Mouse (Mus musculus) kidney, adult 2 months (tissue): Measurements from ENCODE around the gene Chaf1b. TPM values are rescaled to one million over a fixed set of nuclear protein-coding genes. Genes with fewer than 3 reads are reported as not detected.

Experiments
- DNase-seq: peaks from one replicate; pipeline ENCODE4 v3.0.0; 2021
- H3K27ac ChIP-seq: fragments of 200-500 bp; 2 replicates; pipeline ENCODE4 v1.5.1; 2012; ENCODE audit warnings: low read depth, low read length, control low read depth, inconsistent platforms; ENCODE audit not compliant: insufficient read depth
- H3K27me3 ChIP-seq: fragments of 200-500 bp; replicated peaks from 2 replicates; pipeline ENCODE4 v1.6.1; 2012; ENCODE audit warnings: mild to moderate bottlenecking, moderate library complexity, low read length, inconsistent platforms; ENCODE audit not compliant: control insufficient read depth, insufficient read depth
- H3K36me3 ChIP-seq: fragments of 200-500 bp; 2 replicates; pipeline ENCODE4 v1.6.1; 2012; ENCODE audit warnings: mild to moderate bottlenecking, moderate library complexity, low read length, inconsistent platforms; ENCODE audit not compliant: control insufficient read depth, insufficient read depth
- H3K4me1 ChIP-seq: fragments of 200-500 bp; 2 replicates; pipeline ENCODE4 v1.6.1; 2011; ENCODE audit warnings: low read length; ENCODE audit not compliant: control insufficient read depth, insufficient read depth
- H3K4me3 ChIP-seq: fragments of 200-500 bp; 2 replicates; pipeline ENCODE4 v1.5.1; 2011; ENCODE audit warnings: mild to moderate bottlenecking, low read depth, low read length, control low read depth; ENCODE audit not compliant: insufficient read depth
- CTCF ChIP-seq: fragments of 200-500 bp; conservative IDR thresholded peaks from 2 replicates; pipeline ENCODE4 v1.5.1; 2011; ENCODE audit warnings: low read depth, mild to moderate bottlenecking, control low read depth, low read length, moderate library complexity, mixed read lengths; ENCODE audit not compliant: insufficient read depth, insufficient read length
- POLR2A ChIP-seq: fragments of 200-500 bp; IDR thresholded peaks from one replicate; pipeline ENCODE4 v1.6.1; 2011; ENCODE audit warnings: low read depth, low read length, control low read depth
- WGBS: fragments of 180-500 bp; shearing (Covaris S2); methylation state at CpG from one replicate; pipeline ENCODE4 v1.1.7; 2018; 5-methylcytosine and 5-hydroxymethylcytosine counted together
- polyA plus RNA-seq: library from polyadenylated mRNA; depleted of rRNA; stranded (reverse); fragments of >200 nt; gene quantifications from 2 replicates; pipeline ENCODE4 v1.2.3, GENCODE M21; 2012

Chaf1b gene
- polyA plus RNA-seq, 1 experiment, result 2.0 TPM

DNA sequence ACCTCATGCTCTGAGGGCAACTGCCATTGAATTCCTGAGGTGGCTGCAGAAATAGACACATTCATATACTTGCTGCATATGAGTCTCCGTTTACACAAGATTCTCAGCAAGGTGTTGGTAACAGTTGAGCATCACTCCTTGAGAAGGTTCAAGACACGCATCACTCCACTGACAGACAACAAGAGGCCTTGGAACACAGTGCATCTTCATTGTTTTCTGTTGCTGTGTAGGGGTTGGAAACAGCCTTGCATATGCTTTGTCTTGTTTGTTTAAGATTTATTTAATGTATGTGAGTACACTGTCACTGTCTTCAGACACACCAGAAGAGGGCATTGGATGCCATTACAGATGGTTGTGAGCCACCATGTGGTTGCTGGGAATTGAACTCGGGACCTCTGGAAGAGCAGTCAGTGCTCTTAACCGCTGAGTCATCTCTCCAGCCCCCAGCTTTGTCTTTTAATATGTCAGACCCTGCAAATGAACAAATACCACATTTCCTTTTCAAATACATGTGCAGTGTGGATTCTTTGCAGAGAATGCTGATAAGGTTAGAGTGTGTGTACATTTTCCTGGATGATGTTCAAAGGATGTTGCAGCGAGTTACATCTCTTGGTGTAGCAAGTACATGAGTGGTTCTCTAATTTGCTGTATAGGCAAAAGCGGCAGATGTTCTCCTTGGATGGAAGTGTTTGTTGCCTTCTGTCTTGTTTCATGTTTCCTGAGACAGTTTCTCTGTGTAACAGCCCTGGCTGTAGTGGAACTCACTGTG is 5.9 kb upstream of the Chaf1b start:
- WGBS, result 92% methylated on average over 6 of the region's 6 CpGs

DNA sequence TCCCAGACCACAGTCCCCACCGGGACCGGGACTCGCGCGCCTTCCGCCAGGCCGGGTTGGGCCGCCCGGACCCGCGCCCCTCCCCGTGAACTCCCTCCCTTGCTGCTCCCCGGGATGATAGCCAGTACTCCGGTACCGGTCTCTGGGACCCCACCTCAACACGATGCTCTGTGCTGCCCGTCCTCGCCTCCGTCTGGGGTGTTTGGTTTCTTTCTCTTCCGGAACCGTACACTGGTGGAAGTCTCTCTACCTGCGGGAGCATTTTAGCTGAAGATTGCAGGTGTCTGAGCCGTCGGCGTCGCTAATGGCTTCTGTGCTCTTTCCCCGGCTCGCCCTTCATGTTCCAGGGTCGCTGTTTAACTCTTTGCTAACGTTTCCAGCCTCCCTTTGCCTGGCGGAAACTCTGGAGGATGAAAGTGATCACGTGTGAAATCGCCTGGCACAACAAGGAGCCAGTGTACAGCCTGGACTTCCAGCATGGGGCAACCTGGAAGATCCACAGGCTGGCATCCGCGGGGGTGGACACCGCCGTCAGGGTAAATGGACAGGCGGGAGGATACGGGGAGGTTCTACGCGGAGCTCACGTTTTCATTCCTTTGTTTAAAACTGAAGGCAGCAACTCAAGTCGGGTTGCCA is 503 bp downstream of the Chaf1b start:
- no peak overlapping the region for H3K27ac ChIP-seq
- no peak for TF ChIP-seq POLR2A
- TF ChIP-seq CTCF, result no peak
- no peaks in the 10 kb centered on the region for H3K36me3 ChIP-seq
- H3K27me3 ChIP-seq, result no peaks in the 10 kb centered on the region
- no peaks in the 10 kb centered on the region; the same call in 1 of the 2 replicates for H3K4me1 ChIP-seq
- DNase-seq, result peak; percentile 32
- H3K4me3 ChIP-seq, result peak overlapping the region; percentile 65
- WGBS, result under 1% methylated on average over 43 of the region's 43 CpGs

More for the DNA sequence above, 5.9 kb upstream of the Chaf1b start:
- Histone ChIP-seq H3K36me3 (no peaks in the 10 kb centered on the region; the same call in none of the 2 replicates), H3K4me3 (no peak overlapping the region), H3K27me3 (no peaks in the 10 kb centered on the region), H3K4me1 (no peaks in the 10 kb centered on the region), H3K27ac (no peak overlapping the region)
- TF ChIP-seq CTCF, result no peak
- no peak for TF ChIP-seq POLR2A
- no peak for DNase-seq

DNA sequence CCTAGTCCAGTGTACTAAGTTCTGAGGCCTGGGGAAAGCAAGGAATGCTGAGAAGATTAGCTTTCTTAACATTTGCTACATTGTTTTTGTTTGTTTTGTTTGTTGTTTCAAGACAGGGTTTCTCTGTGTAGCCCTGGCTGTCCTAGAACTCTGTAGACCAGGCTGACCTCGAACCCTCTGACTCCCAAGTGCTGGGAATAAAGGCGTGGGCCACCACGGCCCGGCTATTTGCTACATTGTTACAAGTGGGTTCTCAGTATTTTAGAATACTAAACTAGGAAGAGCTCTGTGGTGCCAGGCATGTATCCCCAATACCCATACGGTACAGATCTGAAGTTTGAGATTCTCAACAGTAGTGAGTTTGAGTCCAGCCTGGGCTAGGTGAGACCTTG is 1.0 kb downstream of the Chaf1b start:
- H3K27ac ChIP-seq, result no peak overlapping the region
- no peaks in the 10 kb centered on the region; the same call in 1 of the 2 replicates for H3K4me1 ChIP-seq
- no peaks in the 10 kb centered on the region for H3K27me3 ChIP-seq
- H3K36me3 ChIP-seq, result no peaks in the 10 kb centered on the region
- 60% methylated on average over 5 of the region's 5 CpGs for WGBS
- TF ChIP-seq CTCF, result no peak
- TF ChIP-seq POLR2A, result no peak
- peak overlapping the region; percentile 65; the same call in 1 of the 2 replicates for H3K4me3 ChIP-seq
- no peak for DNase-seq

DNA sequence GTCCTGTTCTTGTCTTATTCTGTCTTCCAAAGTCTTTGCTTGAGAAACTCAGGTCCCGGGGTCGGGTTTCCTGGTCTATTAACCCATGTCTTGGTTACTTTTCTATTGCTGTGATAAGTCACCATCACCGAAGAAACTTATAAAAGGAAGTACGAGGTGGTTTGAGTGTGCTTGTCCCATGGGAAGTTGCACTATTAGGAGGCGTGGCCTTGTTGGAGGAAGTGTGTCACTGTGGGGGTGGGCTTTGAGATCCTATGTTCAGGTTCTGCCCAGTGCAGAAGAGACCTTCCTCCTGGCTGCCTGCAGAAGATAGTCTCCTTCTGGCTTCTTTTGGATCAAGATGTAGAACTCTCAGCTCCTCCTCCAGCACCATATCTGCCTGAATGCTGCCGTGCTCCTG is 4.8 kb downstream of the Chaf1b start:
- no peak overlapping the region for H3K4me3 ChIP-seq
- H3K4me1 ChIP-seq, result no peaks in the 10 kb centered on the region; the same call in 1 of the 2 replicates
- 91% methylated on average over 6 of the region's 6 CpGs for WGBS

DNA sequence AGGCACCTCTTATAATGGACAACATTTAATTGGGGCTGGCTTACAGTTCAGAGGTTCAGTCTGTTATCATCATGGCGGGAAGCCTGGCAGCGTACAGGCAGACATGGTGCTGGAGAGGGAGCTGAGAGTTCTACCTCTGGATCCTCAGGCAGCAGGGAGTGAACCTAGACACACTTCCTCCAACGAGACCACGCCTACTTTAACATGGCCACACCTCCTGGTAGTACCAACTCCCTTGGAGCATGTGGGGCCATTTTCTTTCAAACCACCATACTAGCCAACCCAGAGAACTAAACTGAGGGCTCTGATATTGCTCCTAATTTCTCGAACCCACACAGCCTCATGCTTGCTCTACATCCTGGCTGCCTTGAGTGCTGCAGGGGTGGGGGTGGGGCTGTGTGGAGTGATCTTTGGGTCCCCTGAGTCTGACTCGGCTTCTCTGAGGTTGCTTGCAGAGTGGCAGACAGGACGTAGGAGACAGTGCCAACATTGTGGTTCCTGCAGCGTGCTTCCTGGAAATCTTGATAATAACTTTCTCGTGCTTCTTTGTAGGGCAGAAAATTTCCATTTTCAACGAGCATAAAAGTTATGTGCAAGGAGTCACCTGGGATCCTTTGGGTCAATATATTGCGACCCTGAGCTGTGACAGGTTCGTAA is 7.4 kb downstream of the Chaf1b start:
- H3K36me3 ChIP-seq, result no peaks in the 10 kb centered on the region
- H3K27ac ChIP-seq, result no peak overlapping the region
- no peaks in the 10 kb centered on the region for H3K27me3 ChIP-seq
- no peak for DNase-seq
- TF ChIP-seq CTCF, result no peak
- TF ChIP-seq POLR2A, result no peak
- 79% methylated on average over 12 of the region's 12 CpGs for WGBS
- H3K4me3 ChIP-seq, result no peak overlapping the region
- no peaks in the 10 kb centered on the region for H3K4me1 ChIP-seq

More for the DNA sequence above, 4.8 kb downstream of the Chaf1b start:
- Histone ChIP-seq H3K27me3 (no peaks in the 10 kb centered on the region), H3K27ac (no peak overlapping the region), H3K36me3 (no peaks in the 10 kb centered on the region)
- TF ChIP-seq POLR2A, result no peak
- TF ChIP-seq CTCF, result no peak
- DNase-seq, result no peak

DNA sequence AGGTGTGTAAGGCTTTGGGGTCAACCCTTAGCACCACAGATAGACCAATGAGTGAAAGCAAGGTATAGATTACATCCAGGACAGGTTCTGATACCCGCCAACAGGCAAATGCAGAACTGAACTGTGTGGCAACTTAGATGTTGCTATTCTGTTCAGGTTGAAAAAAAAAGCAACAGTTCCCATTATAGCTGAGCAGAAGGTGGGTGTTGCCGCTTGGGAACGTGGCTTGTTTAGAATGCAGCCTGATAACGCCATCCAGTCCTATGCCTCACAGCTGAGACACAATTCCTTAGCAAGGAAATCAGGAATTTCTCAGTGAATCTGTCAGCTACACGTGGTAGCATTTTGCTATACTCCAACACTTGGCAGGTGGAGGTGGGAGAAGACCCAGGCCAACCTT is 9.6 kb downstream of the Chaf1b start:
- Histone ChIP-seq H3K27me3 (no peaks in the 10 kb centered on the region), H3K4me1 (no peaks in the 10 kb centered on the region), H3K27ac (no peak overlapping the region), H3K4me3 (no peak overlapping the region), H3K36me3 (no peaks in the 10 kb centered on the region)
- TF ChIP-seq POLR2A (no peak), CTCF (no peak)
- 93% methylated on average over 5 of the region's 5 CpGs for WGBS
- no peak for DNase-seq

DNA sequence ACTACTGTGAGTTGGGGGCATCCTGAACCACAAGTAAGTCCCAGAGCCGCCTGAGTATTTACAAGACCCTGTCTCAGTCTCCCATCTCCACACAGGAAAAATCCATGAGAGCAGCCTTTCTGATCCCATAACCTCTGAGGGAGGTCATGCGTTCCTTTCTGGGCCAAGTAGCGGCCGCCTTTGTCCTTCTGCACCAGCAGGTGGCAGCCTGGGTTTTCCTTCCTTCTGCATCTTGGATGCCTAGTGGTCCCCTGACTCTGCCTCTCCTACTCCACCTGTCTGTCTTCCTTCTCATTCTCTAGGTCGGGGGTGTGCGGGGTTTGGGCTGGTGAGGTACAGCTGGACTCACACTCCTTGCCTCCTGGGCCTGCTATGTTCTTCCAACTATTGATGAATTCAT is 19.3 kb downstream of the Chaf1b start:
- WGBS, result 74% methylated on average over 6 of the region's 6 CpGs
- no peak overlapping the region for H3K4me3 ChIP-seq
- peaks cover 3% of the 10 kb centered on the region; the same call in 1 of the 2 replicates for H3K4me1 ChIP-seq
- H3K36me3 ChIP-seq, result no peaks in the 10 kb centered on the region
- H3K27me3 ChIP-seq, result no peaks in the 10 kb centered on the region
- TF ChIP-seq CTCF (peak; percentile 51; the same call in 1 of the 2 replicates), POLR2A (no peak)
- DNase-seq, result peak; percentile 29
- no peak overlapping the region for H3K27ac ChIP-seq
